Mouse (Mus musculus) G1E (cell line): ENCODE measurements around the gene Slc26a6.

ENCODE experiments used
- CTCF ChIP-seq: IDR thresholded peaks from 2 replicates; pipeline ENCODE4 v1.5.1; 2012; ENCODE audit warnings: low read depth, low read length, inconsistent platforms, mixed read lengths
- GATA1 ChIP-seq: IDR thresholded peaks from 2 replicates; pipeline ENCODE4 v1.6.1; 2012; ENCODE audit warnings: borderline replicate concordance, low read length, inconsistent platforms, mixed read lengths
- TAL1 ChIP-seq: conservative IDR thresholded peaks from 2 replicates; pipeline ENCODE4 v1.6.1; 2012; ENCODE audit warnings: low read depth, low read length, inconsistent platforms, mixed read lengths

GRCm38 (mm10) chr9:108955241-108955640 lies 102.2 kb downstream of the Slc26a6 start:
- TF ChIP-seq CTCF, result no peak
- no peak for TF ChIP-seq GATA1
- TF ChIP-seq TAL1, result no peak
